Mouse (Mus musculus): ENCODE data around the gene Rnf215.
"Not testable (repeated sequence)": the region's sequence is repeated elsewhere in the genome, so short reads cannot be mapped to it uniquely, and the experiment has no call there.

DNA sequence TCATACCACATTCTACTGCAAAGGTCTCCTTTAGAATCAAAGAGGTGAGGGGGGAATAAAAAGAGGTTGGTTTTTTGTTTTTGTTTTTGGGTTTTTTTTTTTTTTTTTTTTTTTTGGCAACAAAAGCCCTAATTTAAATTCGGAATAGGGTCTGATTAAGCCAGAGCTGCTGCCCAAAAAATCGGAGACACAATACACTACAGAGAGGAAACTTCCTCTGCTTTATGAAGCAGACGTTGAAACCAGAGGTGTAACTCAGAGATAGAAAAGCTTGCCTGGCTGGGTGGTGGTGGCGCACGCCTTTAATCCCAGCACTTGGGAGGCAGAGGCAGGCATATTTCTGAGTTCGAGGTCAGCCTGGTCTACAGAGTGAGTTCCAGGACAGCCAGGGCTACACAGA lies 20.5 kb upstream of the Rnf215 start:
- TF ChIP-seq POLR2A (IDR thresholded peaks at IDR 0.05; ENCODE audit: borderline replicate concordance, insufficient read depth, low read length); CTCF (IDR thresholded peaks at IDR 0.05; ENCODE audit: borderline replicate concordance, insufficient read depth, low read depth, low read length): not testable (repeated sequence)
